In genomic region chr17:69475423-69475822, GRCm38 (mm10) we compare ENCODE assay signal across 8 mouse cellular contexts. TPM values are rescaled to one million over a fixed set of nuclear protein-coding genes. Genes with fewer than 3 reads are reported as not detected.
A peak's percentile ranks its signal among the peaks of the same experiment; 100 is the strongest.
DNase-seq lines count a peak whose midpoint lies in the region; ATAC-seq and TF ChIP-seq lines count a peak whose summit lies in the region.

No protein-coding gene starts in this region.

- TF ChIP-seq POLR2A in ES-Bruce4 (IDR thresholded peaks at IDR 0.05; ENCODE audit: insufficient read depth, low read length): no peak

- no peak for TF ChIP-seq EP300 in ES-Bruce4 (IDR thresholded peaks at IDR 0.05; ENCODE audit: insufficient read depth, low read depth, low read length)

- peak; percentile 38 for DNase-seq in cerebellum, adult 11 months
- DNase-seq in heart, postnatal 10 days: peak; percentile 67 to 76
- peak; percentile 35 to 75 for DNase-seq in kidney, postnatal 36 days
- peak; percentile 27 for DNase-seq in thymus, postnatal 0 days (ENCODE audit: low spot score)

- intact Hi-C loops in heart, postnatal 10 days (cut with DNase I): no loop called here

- WGBS in forebrain, embryonic 13.5 days: 1% methylated on average over 20 of the region's 20 CpGs
- under 1% methylated on average over 20 of the region's 20 CpGs for WGBS in lung, embryonic 15.5 days

- peak; percentile 88 for ATAC-seq in forebrain, embryonic 13.5 days
- peak; percentile 86; the same call in 1 of the 2 replicates for ATAC-seq in lung, embryonic 15.5 days (ENCODE audit: borderline replicate concordance, extremely low read depth, low FRiP score, low TSS enrichment)
- peak; percentile 16; the same call in 1 of the 2 replicates for ATAC-seq in neutrophil, adult 5-6 weeks (ENCODE audit: extremely low read depth, insufficient number of reproducible peaks, low FRiP score, poor library complexity, severe bottlenecking)

- H3K9me3 ChIP-seq in ES-Bruce4 (replicated peaks; ENCODE audit: control insufficient read depth, insufficient read depth, low read length, poor library complexity, severe bottlenecking): no peaks in the 10 kb centered on the region
- no peaks in the 10 kb centered on the region for H3K9me3 ChIP-seq in forebrain, embryonic 13.5 days (replicated peaks)
- H3K9me3 ChIP-seq in lung, embryonic 15.5 days: no peaks in the 10 kb centered on the region

- peaks cover 2% of the 10 kb centered on the region; the same call in 1 of the 2 replicates for H3K27me3 ChIP-seq in ES-Bruce4 (ENCODE audit: control insufficient read depth, insufficient read depth, low read length, poor library complexity, severe bottlenecking)
- 0 out of 2 replicates have a peak, but pooled peaks cover 6% of the 10 kb centered on the region for H3K27me3 ChIP-seq in forebrain, embryonic 13.5 days
- peaks cover 6% of the 10 kb centered on the region; the same call in 1 of the 2 replicates for H3K27me3 ChIP-seq in lung, embryonic 15.5 days

- H3K9ac ChIP-seq in ES-Bruce4 (ENCODE audit: low read depth, poor library complexity, severe bottlenecking): peak overlapping the region; percentile 17; the same call in 1 of the 2 replicates
- H3K9ac ChIP-seq in forebrain, embryonic 13.5 days: peak overlapping the region; percentile 64
- peak overlapping the region; percentile 54 for H3K9ac ChIP-seq in lung, embryonic 15.5 days

- TF ChIP-seq CTCF in ES-Bruce4 (IDR thresholded peaks at IDR 0.05; ENCODE audit: low read depth, low read length): peak; percentile 87

- peak overlapping the region; percentile 71 for H3K4me2 ChIP-seq in forebrain, embryonic 13.5 days
- peak overlapping the region; percentile 77 for H3K4me2 ChIP-seq in lung, embryonic 15.5 days

- no peaks in the 10 kb centered on the region for H3K36me3 ChIP-seq in ES-Bruce4 (ENCODE audit: control insufficient read depth, insufficient read depth, low read length, poor library complexity, severe bottlenecking)
- H3K36me3 ChIP-seq in forebrain, embryonic 13.5 days (ENCODE audit: poor library complexity, severe bottlenecking): no peaks in the 10 kb centered on the region
- no peaks in the 10 kb centered on the region for H3K36me3 ChIP-seq in lung, embryonic 15.5 days

- peak overlapping the region; percentile 72 for H3K4me3 ChIP-seq in ES-Bruce4 (ENCODE audit: low read depth, low read length)
- peak overlapping the region; percentile 43 for H3K4me3 ChIP-seq in forebrain, embryonic 13.5 days
- H3K4me3 ChIP-seq in lung, embryonic 15.5 days: peak overlapping the region; percentile 47

- H3K27ac ChIP-seq in ES-Bruce4 (ENCODE audit: insufficient read depth, low read length): no peak overlapping the region
- no peak overlapping the region for H3K27ac ChIP-seq in forebrain, embryonic 13.5 days
- no peak overlapping the region for H3K27ac ChIP-seq in lung, embryonic 15.5 days

- H3K4me1 ChIP-seq in ES-Bruce4 (ENCODE audit: control insufficient read depth, insufficient read depth, low read length): no peaks in the 10 kb centered on the region
- 0 out of 2 replicates have a peak, but pooled peaks cover 3% of the 10 kb centered on the region for H3K4me1 ChIP-seq in forebrain, embryonic 13.5 days
- no peaks in the 10 kb centered on the region for H3K4me1 ChIP-seq in lung, embryonic 15.5 days

RNA-seq across cellular contexts. Expression of gene Akain1, which starts 36.3 kb away (rescaled TPM):
- not detected in 2 replicates for polyA plus RNA-seq in ES-Bruce4 (2011; ENCODE audit: insufficient read depth, insufficient read length, low read depth, missing spikeins)
- 0.13 and 0.15 TPM in 2 replicates for polyA plus RNA-seq in forebrain, embryonic 13.5 days (2015; fragmentation: Nextera tagmentation; extraction: Ambion mirVana)
- not detected for total RNA-seq in heart, postnatal 10 days (2021)
- not detected in 2 replicates for polyA plus RNA-seq in lung, embryonic 15.5 days (2015; fragmentation: Nextera tagmentation; extraction: Ambion mirVana)
- total RNA-seq in neutrophil, adult 5-6 weeks (2017): 0.12 and 0.23 TPM in 2 replicates
- polyA plus RNA-seq in thymus, postnatal 0 days (2015; fragmentation: Nextera tagmentation; extraction: Ambion mirVana): not detected in 2 replicates

Comparison
In these comparisons a context has a peak if more than half of its experiments do, and no peak if none do; other contexts are left out.
1. ATAC-seq: peak in every context shown above with its lines; median percentile 88 in forebrain, embryonic 13.5 days; 86 in lung, embryonic 15.5 days; 16 in neutrophil, adult 5-6 weeks.